Mouse (Mus musculus) left cerebral cortex, adult 18-20 months (tissue): ENCODE measurements at regions not wholly inside any gene's neighbourhood (a gene's known extent, or its start where the extent isn't known, plus 50 kb on each side); places are given as distances from the start of the nearest gene placed in this dataset.
"Not testable (repeated sequence)": the region's sequence is repeated elsewhere in the genome, so short reads cannot be mapped to it uniquely, and the experiment has no call there.

Experiments used
- DNase-seq, 2 experiments: peaks; one replicate each; pipeline ENCODE4 v3.0.0; 2021 to 2022; ENCODE audit warnings: low spot score in 2 of 2, mixed read lengths in 1 of 2

DNA sequence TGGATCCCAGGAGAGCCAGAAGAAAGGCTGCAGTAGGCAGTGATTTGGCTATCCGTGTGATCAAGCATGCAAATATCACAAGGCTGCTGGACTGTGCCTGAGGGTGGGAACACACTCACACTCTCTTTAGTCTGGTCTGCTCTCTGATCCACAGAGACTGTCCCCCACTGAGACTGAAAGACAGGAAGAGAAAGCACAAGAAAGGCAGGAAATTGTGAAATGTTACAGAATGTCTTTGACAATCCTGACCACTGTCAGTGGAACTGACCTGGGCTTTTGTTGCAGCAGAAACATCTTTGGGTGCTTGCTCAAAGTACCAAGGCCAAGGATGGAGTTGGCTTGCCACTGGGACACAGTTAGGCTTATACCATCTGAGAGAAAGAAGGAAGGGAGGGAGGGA is 52.3 kb upstream of the Gpd2 start:
- no peak for DNase-seq

DNA sequence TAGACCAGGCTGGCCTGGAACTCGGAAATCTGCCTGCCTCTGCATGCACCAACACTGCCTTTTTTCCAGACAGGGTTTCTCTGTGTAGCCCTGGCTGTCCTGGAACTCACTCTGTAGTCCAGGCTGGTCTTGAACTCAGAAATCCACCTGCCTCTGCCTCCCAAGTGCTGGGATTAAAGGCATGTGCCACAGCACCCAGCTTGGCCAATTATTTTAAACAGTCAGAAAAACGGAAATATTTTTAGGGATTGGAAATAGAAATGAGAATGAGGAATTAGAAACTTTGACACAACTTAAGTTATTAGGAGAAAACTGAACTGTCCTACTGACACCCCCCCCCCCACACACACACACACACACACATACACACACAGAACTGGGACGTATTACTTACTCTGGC is 54.3 kb upstream of the Gpd2 start:
- DNase-seq = not testable (repeated sequence)

DNA sequence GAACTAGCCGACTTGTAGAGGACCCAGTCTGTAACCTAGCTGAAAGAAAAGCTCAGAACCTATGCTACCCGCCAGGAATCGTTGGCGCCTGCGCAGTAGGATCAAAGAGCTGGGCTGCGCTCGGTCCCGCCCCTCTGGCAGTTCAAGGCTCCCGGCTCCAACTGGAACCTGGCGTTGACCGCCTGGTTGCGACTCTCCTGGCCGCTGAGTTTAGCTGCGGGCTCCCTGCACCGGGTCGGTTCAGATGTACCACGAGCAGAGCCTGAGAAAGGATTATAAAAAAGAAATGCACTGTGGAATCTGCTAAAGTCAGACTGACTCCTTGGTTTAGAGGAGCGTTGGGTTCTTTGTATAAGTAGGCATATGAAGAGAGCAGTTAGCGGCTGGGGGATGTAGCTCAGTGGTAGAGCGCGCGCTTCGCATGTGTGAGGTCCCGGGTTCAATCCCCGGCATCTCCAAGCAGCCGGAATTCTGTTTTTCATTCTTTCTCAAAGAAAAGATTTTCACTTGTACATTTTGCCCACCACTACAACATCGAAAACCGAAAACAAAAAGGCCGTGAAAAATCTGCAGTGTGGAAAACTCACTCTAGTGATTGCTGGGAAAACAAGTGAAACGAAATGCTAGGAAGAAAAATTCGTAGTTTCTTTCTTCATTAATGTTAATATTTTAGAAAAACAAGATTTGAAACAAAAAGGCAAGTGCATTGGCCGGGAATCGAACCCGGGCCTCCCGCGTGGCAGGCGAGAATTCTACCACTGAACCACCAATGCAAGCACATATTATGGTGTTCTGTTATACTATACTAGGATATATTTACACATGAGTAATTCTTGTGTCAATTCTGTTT is 55.5 kb upstream of the Gpd2 start:
- peak; percentile 92 to 96 for DNase-seq

DNA sequence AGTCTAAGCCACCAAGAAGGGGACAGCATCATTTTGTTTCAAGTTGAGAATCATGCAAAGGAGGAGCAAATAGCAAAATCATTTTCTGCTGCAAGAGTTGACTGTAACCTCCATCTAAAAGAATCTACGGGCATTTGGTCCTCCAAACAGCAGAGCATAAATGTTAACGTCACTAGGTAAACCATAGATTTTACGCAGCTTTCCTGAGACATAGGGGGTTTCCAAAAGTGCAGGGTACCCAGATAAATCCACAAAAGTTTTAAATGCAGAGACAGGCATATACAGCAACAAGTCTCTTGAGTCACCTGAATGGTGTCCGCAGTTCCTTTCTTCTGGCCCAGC is 56.1 kb upstream of the Gpd2 start:
- no peak for DNase-seq

DNA sequence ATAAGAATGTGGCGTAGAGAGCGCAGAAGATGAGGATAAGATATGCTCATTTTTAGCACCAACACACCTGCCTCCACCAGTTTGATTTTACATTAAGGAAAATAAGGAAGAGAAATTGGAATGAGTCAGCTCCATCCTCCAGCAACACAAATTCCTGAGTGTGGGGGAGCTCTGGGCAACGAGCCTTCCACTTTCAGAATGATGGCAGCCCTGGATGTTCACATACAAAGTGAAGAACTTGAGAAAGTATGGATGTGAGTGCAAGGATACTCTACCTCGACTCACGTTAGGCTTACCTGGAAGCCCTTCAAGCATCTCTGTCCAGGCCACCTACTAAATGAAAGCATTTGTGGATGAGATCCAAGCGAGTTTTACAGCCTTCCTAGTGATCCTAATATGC is 54.3 kb upstream of the Nr4a2 start:
- DNase-seq = peak; percentile 9 to 23

DNA sequence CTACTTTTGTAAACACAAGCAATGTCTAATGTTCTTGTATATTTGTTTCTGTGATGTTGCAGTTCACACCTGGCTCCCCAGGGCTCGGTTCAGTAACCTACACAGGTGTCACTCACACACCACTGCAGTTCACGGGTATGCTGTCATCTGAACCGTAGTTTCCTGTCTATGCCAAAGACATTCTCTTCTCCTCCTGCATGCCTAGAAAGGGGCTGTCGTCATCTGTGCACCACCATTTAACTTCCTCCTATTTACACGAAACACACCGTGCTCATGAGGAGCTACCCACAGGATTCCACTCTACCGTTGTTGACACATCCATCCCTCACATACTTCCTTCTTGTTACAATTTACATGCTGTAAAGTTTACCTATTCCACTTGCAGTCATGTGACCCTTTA is 52.7 kb upstream of the Nr4a2 start:
- DNase-seq = no peak

DNA sequence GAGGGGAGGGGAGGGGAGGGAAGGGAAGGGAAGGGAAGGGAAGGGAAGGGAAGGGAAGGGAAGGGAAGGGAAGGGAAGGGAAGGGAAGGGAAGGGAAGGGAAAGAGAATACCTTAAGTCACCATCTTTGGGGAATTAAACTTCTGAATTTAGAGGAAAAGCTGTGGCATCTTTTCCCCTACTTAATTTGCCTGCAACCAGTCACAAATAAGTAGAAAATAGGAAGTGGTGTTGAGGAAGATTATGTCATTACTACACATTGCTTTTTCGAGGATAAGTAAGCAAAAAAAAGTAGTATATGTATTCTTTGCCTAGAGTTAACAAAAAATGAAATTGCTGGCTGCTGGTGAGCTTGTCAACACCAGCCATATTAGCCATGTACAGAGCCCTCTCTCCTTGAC is 51.4 kb upstream of the Nr4a2 start:
- DNase-seq = no peak
